Mouse (Mus musculus): ENCODE results near the gene 2210016L21Rik.

GRCm38 (mm10) chr5:114996447-114996846 lies 54.5 kb downstream of the 2210016L21Rik start:
- TF ChIP-seq EP300 (IDR thresholded peaks at IDR 0.05; ENCODE audit: insufficient read depth, low read depth, low read length) (no peak), POLR2A (IDR thresholded peaks at IDR 0.05; ENCODE audit: insufficient read depth, low read depth, low read length) (no peak)

All from heart, adult 2 months (tissue).